Mouse (Mus musculus): ENCODE measurements at regions not wholly inside any gene's neighbourhood (a gene's known extent, or its start where the extent isn't known, plus 50 kb on each side); places are given as distances from the start of the nearest gene placed in this dataset.

DNA sequence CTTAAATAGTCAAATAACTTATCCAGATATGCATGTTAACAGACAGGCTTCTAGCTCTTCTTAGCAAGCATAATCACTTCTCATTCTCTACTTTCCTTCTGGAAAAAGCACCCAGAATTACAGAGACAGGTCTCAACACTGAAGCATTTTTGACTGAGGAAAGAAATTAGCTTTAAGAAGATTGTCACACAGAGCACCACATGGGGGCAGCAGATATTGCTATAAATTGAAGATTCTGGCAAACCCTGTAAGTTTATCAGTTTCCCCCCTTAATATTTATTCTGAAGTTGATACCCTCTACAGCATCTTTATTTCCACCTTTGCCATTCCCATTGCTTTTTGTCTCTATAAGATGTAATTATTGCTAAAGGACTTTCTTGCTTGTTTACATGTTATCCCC lies 83.4 kb upstream of the Lrrc4c start:
- DNase-seq, result peak; percentile 2

DNA sequence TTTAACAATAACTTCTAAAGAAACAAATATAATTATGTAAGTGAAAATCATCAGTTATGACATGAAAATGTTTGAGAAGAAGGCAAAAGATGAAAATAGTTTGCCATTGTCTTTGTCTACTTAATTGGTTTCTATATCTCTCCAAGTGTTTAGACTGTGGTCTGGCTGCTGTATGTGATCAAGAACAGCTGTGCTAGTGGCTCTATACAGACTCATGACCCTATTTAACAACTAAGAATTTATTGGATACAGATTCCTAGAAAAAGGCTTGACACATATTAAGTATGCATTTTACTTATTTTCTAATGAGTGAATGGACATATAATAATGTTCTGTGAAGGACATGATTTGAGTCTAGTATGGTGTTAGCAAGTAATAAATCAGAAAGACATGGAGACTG lies 78.7 kb upstream of the Lrrc4c start:
- no peak for DNase-seq

DNA sequence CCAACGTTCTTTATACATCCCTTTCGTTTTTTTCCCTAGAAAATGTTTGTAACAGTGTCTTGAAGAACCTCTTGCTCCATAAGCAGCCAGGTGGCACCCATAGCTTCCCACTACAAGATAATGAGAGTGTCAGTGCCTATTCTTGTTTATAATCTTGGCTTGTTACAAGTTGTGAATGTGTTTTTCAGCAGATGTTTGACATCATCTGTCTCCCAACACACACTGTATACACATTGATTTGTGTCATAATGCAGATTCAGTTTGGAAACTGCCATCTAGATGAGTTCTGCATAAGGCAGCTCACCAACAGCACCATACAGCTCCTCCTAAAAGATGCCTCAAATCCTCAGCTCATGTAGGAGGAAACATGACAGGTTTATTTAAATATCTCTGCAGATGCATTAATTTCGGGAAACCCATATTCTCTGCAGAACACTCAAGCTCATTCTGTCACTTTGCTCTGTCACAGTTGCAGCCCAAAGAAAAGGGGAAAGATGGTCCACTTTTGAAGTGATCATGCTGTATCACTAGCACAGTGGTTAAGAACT lies 77.4 kb upstream of the Lrrc4c start:
- DNase-seq, result no peak

DNA sequence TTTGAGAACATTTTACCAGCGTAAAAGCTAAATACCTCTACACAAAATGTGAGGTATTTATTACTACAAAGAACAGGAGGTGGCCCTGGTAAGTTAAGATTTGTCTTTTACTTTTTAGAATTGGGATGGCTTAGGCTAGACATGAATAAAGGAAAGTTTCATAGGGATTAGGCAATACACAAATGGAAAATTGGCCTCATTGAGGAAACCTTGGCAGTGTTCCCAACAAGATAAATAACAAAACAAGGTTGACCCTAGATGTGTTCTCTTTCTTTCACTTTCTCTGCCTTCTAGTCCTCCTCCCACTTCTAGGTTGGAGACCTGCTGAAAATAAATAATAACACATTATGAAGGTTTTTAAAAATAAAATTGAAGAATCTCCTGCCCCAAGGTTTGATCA lies 64.3 kb upstream of the Lrrc4c start:
- DNase-seq, result no peak

DNA sequence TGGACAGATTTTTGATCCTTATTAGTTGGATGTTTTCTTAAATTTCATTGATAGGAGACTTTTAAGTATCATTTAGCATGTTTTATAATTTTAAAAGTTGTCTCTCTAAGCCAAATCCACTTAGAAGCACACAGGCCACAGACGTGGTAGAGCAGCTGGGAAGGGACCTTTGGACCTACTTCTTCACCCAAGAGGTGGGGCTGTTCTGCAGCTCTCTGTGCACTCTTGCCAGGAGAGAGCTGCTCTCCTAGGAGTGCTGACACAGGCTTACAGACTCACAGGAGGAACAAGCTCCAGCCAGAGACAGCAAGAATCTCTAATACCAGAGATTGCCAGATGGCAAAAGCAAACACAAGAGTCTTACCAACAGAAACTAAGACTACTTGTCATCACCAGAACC lies 61.5 kb upstream of the Lrrc4c start:
- no peak for DNase-seq
